Mouse (Mus musculus) lung, postnatal 0 days (tissue): ENCODE measurements around the gene Ercc2.

Source experiments
- CTCF ChIP-seq: IDR thresholded peaks from 2 replicates; pipeline ENCODE4 v1.5.1; 2016; ENCODE audit warnings: antibody characterized with exemption, mild to moderate bottlenecking
- EP300 ChIP-seq: IDR thresholded peaks from 2 replicates; pipeline ENCODE4 v1.6.1; 2016; ENCODE audit warnings: antibody characterized with exemption, mild to moderate bottlenecking, control low read depth

DNA sequence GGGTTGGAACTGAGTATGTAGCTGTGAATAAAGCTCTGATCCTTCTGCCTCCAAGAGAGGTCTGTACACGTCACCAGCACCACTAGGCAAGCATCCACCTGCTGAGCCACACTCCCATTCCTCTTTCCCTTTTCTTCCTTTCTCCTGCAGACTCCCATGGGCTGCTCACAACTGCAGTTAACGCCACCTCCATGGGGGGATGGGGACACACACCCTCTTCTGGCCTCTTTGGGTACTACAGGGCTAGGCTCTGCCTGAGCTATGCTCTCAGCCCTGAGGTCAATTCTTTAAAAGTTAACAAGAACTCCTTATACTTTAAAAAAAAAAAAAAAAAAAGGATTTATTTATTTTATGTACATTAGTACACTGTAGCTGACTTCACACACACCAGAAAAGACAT is 50.7 kb downstream of the Ercc2 start:
- no peak for TF ChIP-seq EP300
- TF ChIP-seq CTCF = peak; percentile 53
